Comparison of ENCODE assay signal across 36 mouse cellular contexts in genomic region chr8:90321255-90321654, GRCm38 (mm10). TPM values are rescaled to one million over a fixed set of nuclear protein-coding genes. Genes with fewer than 3 reads are reported as not detected.
"Had no signal": no experiment of that assay in that cellular context is flagged by ENCODE, and none has a peak within 500 bp of the region (broad histone marks: within the 10 kb centered on the region; RNA-seq: fewer than 3 reads in every experiment).

No protein-coding gene starts in this region.

- H3K9ac ChIP-seq: limb, embryonic 12.5 days; limb, embryonic 13.5 days; limb, embryonic 15.5 days; liver, embryonic 12.5 days; liver, embryonic 13.5 days; liver, embryonic 14.5 days; liver, embryonic 15.5 days; liver, postnatal 0 days; lung, embryonic 14.5 days; lung, embryonic 15.5 days; midbrain, embryonic 12.5 days; midbrain, embryonic 13.5 days; midbrain, embryonic 15.5 days; neural tube, embryonic 12.5 days had no signal

- DNase-seq: left cerebral cortex, postnatal 4 days; liver; liver, embryonic 13.5 days; liver, postnatal 0 days; lung, adult 18-20 months; lung, adult 2 months; lung, embryonic 14.5 days; lung, postnatal 10 days; lung, postnatal 14 days; lung, postnatal 36 days; lung, postnatal 4 days; midbrain, embryonic 14.5 days had no signal

- H3K4me1 ChIP-seq: limb, embryonic 10.5 days; limb, embryonic 13.5 days; limb, embryonic 15.5 days; liver, embryonic 12.5 days; liver, embryonic 13.5 days; liver, embryonic 15.5 days; lung, embryonic 15.5 days; megakaryocyte, embryonic 14.5 days had no signal

- H3K27me3 ChIP-seq: liver, embryonic 12.5 days; liver, embryonic 13.5 days; liver, embryonic 15.5 days; lung, embryonic 15.5 days; megakaryocyte, embryonic 14.5 days; midbrain, embryonic 12.5 days; midbrain, embryonic 13.5 days; midbrain, embryonic 15.5 days; neural tube, embryonic 12.5 days had no signal

- H3K9me3 ChIP-seq: limb, embryonic 10.5 days; limb, embryonic 12.5 days; limb, embryonic 13.5 days; limb, embryonic 15.5 days; liver, embryonic 12.5 days; liver, embryonic 13.5 days; liver, embryonic 15.5 days; lung, embryonic 15.5 days; midbrain, embryonic 10.5 days; midbrain, embryonic 12.5 days; midbrain, embryonic 13.5 days; midbrain, embryonic 15.5 days; neural tube, embryonic 12.5 days had no signal

- ATAC-seq: liver, embryonic 12.5 days; liver, postnatal 0 days; lung, postnatal 0 days; midbrain, embryonic 13.5 days; midbrain, embryonic 15.5 days; midbrain, embryonic 16.5 days had no signal

- H3K4me3 ChIP-seq: limb, embryonic 10.5 days; limb, embryonic 12.5 days; limb, embryonic 13.5 days; limb, embryonic 15.5 days; liver, embryonic 12.5 days; liver, embryonic 13.5 days; liver, embryonic 15.5 days; lung, embryonic 15.5 days; megakaryocyte, embryonic 14.5 days; midbrain, embryonic 10.5 days; midbrain, embryonic 12.5 days; midbrain, embryonic 13.5 days; midbrain, embryonic 15.5 days; myocyte; neural tube, embryonic 12.5 days had no signal

- H3K27ac ChIP-seq: limb, embryonic 10.5 days; limb, embryonic 12.5 days; limb, embryonic 13.5 days; limb, embryonic 15.5 days; liver, embryonic 12.5 days; liver, embryonic 13.5 days; liver, embryonic 14.5 days; liver, embryonic 15.5 days; lung, embryonic 15.5 days; macrophage; midbrain, embryonic 10.5 days; midbrain, embryonic 12.5 days; midbrain, embryonic 13.5 days; midbrain, embryonic 15.5 days; neural tube, embryonic 12.5 days had no signal

- H3K4me2 ChIP-seq: limb, embryonic 12.5 days; limb, embryonic 13.5 days; limb, embryonic 15.5 days; liver, embryonic 11.5 days; liver, embryonic 12.5 days; liver, embryonic 13.5 days; liver, embryonic 15.5 days; lung, embryonic 14.5 days; lung, embryonic 15.5 days; midbrain, embryonic 11.5 days; midbrain, embryonic 12.5 days; midbrain, embryonic 13.5 days; midbrain, embryonic 15.5 days; neural tube, embryonic 12.5 days had no signal

- H3K36me3 ChIP-seq: limb, embryonic 10.5 days; limb, embryonic 12.5 days; limb, embryonic 13.5 days; limb, embryonic 15.5 days; liver, embryonic 12.5 days; liver, embryonic 13.5 days; liver, embryonic 15.5 days; lung, embryonic 15.5 days; midbrain, embryonic 15.5 days had no signal

RNA-seq across cellular contexts. Expression of gene Tox3, which starts 26.9 kb away (rescaled TPM):
- total RNA-seq: liver, adult 2 months; megakaryocyte progenitor cell, adult 5-6 weeks; megakaryocyte-erythroid progenitor cell, adult 5-6 weeks; monocyte, adult 5-6 weeks had no signal
- polyA plus RNA-seq: macrophage, myocyte had no signal
